Mouse (Mus musculus): ENCODE results near the gene P2ry13.

The P2ry13 gene

GRCm38 (mm10) chr3:59197329-59197948 lies 13.2 kb downstream of the P2ry13 start:
- no peak for DNase-seq (ENCODE audit: low spot score)

- no peak for DNase-seq (ENCODE audit: low spot score)
Measured at GRCm38 (mm10) chr3:59194938-59195337, 15.7 kb downstream of the P2ry13 start, which contains the start of gene Gpr87. TSS of gene Gpr87 (minus strand) at chr3:59195104.

DNA sequence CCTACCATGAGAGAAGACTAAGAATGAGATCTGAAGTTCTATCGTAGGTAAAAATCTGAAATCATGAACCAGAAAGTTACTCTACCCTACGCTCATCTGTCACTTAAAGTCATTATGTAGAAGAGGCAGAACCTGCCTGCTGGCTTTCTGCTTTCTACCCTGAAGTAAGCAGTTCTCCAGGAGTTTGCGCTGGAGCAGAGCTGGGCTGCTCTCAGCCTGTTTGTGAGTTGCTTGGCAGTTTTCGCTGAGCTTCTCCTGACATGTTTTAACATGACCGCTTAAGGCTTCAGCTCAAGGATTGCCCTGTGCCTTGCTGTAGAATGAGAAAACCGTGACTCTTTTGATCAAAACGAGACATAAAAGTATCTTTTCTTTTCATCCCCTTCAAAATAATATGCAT lies 16.6 kb downstream of the P2ry13 start:
- DNase-seq (ENCODE audit: low spot score): no peak

GRCm38 (mm10) chr3:59191674-59192073 lies 19.0 kb downstream of the P2ry13 start:
- DNase-seq (ENCODE audit: low spot score): no peak

DNA sequence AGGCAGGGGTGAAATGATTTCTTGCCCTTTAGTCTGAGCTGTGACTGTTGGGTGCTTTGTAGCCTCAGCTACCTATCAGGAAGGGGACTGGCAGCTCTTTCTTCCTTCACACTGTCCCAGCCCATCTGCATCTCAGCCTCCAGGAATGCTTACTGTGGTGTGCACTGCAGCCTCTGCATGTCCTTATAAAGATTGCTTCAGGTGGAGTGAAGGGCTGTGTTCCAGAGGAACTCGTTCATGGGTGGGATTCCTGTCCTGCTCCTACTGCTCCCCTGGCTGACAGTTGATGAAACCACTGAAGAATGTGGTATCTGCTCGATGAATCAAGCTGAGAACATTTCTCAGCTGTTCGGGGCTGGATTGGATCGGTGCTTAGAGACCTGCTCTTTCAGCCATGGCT lies 23.3 kb downstream of the P2ry13 start:
- DNase-seq (ENCODE audit: low spot score): no peak

DNA sequence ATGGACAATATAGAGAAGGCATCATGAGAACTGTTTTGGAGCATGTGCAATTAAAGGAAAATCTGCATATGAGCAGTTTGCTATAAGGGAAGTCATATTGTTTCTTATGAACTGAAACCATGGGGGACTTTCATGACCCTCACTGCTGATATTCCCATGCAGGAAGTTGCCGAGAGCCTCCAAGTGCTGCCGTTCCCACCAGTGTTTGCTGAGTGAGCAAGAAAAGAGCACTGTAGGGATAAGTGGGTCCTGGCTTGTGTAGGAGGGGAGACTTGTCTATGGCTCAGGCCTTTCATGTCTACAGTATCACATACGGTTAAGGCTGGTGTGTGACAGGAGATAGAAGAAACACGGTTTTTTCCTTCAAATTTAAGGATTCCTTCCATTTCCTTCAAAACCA lies 25.0 kb downstream of the P2ry13 start:
- no peak for DNase-seq (ENCODE audit: low spot score)

- no peak for DNase-seq (ENCODE audit: low spot score)
Measured at GRCm38 (mm10) chr3:59182129-59182528, 28.6 kb downstream of the P2ry13 start.

DNA sequence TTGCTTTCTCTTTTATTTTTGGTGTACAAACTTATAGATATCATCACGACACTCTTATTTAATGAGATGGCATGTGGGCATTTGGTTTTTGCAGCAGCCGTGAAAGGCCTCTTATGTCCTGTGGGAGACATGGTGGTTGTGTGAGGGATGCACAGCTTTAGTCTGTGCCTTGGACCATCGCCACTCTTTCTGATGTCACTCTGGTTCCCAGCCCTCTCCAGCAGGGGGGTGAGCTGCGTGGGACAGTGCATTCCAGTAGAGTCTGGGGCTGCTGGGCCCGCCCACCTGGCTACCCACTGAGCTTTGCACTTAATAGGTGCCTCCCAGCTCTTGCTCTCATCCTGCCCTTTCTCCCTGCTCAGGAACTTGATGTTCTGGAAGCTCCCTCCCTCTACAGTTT lies 29.5 kb downstream of the P2ry13 start:
- no peak for DNase-seq (ENCODE audit: low spot score)

DNA sequence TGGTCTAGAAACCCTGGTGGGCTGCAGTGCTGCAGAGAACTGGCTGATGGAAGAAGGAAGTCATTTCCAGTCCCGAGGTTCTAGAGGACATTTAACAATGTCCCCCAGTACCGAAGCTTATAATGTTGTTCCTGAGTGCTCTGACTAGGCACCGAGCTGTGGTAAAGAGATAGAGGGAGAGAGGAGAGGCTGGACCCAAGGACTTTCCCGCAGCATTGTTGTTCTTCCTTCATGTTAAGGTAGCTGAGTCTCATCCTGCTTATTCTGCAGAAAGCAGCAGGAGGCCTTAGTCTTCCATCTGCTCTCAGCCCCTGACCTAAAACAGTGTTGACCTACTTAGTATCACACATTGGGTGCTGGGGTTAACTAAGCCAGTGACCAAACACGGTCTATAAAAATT lies 33.8 kb downstream of the P2ry13 start:
- no peak for DNase-seq (ENCODE audit: low spot score)

GRCm38 (mm10) chr3:59175234-59175633 lies 35.4 kb downstream of the P2ry13 start:
- no peak for DNase-seq (ENCODE audit: low spot score)

DNA sequence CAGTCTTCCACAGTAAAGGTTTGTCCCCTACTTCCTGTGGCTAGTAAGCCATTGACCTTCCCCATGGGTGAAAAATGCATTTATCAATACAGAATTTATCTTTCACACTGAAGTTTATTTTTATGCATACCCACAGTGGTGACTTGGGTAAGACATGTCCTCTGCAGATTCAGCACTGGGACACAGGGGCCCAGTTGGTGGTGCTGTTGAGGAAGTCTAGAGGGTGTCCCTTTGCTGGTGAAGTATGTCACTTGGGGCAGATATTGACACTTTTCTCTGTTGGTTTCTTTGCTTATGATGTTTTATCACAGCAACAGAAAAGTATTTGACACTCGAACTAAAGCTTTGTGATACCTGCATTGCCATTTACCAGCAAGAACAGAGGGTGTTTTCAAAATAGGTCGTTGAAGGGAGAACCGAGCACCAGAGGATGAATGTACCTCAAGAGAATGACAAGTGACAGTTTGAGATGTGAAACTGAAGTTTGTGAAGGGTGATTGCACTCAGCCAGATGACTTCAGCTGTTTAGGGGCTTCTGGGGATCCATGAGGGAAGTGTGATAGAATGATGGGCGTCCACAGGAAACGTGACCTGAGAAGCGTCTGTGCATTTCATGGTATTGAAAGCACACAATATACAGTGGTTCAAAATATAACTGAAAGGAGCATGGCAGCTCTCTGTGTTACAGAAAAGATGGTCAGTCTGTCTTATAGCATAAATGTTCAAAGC lies 36.1 kb downstream of the P2ry13 start:
- DNase-seq (ENCODE audit: low spot score): no peak

- no peak for DNase-seq (ENCODE audit: low spot score)
Measured at GRCm38 (mm10) chr3:59169921-59170627, 40.6 kb downstream of the P2ry13 start.

DNA sequence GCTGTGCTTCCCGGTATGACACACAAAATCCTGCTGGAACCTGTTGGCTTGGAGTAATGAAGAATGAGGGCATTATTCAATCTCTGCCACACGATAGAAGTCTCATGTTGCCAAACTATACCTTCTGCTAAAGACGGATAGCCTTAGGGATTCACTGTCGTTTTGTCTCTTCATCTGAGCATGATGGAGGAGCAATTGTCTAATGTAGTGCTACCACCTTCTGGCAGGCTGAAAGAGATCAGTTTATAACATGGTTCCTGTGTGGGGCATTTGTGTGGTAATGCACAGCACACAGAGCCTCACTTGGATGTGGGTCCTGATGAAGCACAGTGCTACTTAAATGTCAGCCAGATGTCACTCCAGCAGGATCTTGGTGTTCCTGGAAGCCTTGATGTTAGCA lies 41.5 kb downstream of the P2ry13 start:
- no peak for DNase-seq (ENCODE audit: low spot score)

- no peak for DNase-seq (ENCODE audit: low spot score)
Measured at GRCm38 (mm10) chr3:59168476-59168875, 42.2 kb downstream of the P2ry13 start.

GRCm38 (mm10) chr3:59167417-59168054 lies 43.1 kb downstream of the P2ry13 start:
- DNase-seq (ENCODE audit: low spot score): no peak

- DNase-seq (ENCODE audit: low spot score): no peak
Measured at GRCm38 (mm10) chr3:59160465-59160864, 50.2 kb downstream of the P2ry13 start.

Data from c-Kit-positive CD71-positive TER-119-positive erythroid progenitor cells, embryonic 14.5 days (primary cell).